Comparison of ENCODE assay signal across 11 mouse cellular contexts in the genomic region with DNA sequence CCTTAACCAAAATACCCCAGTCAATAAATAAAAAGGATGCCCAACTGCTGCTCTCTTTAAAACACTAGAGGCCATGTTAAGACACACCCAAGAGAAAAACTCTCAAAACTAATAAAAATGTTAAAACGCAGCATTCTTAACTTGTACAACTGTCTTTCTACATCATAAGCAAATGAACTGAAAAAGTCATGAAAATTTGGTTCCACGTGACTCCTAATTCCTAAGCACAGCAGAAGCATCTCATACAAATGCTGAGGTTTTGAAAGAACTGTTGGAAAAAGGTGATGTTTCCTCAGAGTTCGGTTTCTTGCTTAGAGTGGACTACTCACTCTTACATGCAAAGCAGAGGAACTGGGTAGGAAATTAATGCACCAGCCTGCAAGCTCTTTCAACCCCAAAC. TPM values are rescaled to one million over a fixed set of nuclear protein-coding genes. Genes with fewer than 3 reads are reported as not detected.
DNase-seq lines count a peak whose midpoint lies in the region; ATAC-seq lines count a peak whose summit lies in the region.
"Had no signal": no experiment of that assay in that cellular context is flagged by ENCODE, and none has a peak within 500 bp of the region (broad histone marks: within the 10 kb centered on the region; RNA-seq: fewer than 3 reads in every experiment).

No protein-coding gene starts in this region.

- H3K9ac ChIP-seq in kidney, embryonic 14.5 days (ENCODE audit: low read depth, low read length): no peak overlapping the region
- peak overlapping the region; percentile 36; the same call in 1 of the 2 replicates for H3K9ac ChIP-seq in hindbrain, embryonic 13.5 days
- peak overlapping the region; percentile 55 for H3K9ac ChIP-seq in midbrain, embryonic 13.5 days (replicated peaks)

- peaks cover 13% of the 10 kb centered on the region; the same call in 1 of the 2 replicates for H3K36me3 ChIP-seq in kidney, embryonic 14.5 days (ENCODE audit: control insufficient read depth, insufficient read depth, low read length)
- H3K36me3 ChIP-seq in embryonic facial prominence, embryonic 10.5 days (replicated peaks): peaks cover 30% of the 10 kb centered on the region
- no peaks in the 10 kb centered on the region for H3K36me3 ChIP-seq in hindbrain, embryonic 13.5 days
- no peaks in the 10 kb centered on the region for H3K36me3 ChIP-seq in midbrain, embryonic 13.5 days

- H3K4me2 ChIP-seq in kidney, embryonic 14.5 days (replicated peaks; ENCODE audit: low read depth, low read length): peak overlapping the region; percentile 59
- peak overlapping the region; percentile 63 for H3K4me2 ChIP-seq in hindbrain, embryonic 13.5 days
- H3K4me2 ChIP-seq in midbrain, embryonic 13.5 days (replicated peaks): peak overlapping the region; percentile 67

- peak overlapping the region; percentile 2; the same call in 1 of the 2 replicates for H3K4me3 ChIP-seq in kidney, embryonic 14.5 days (ENCODE audit: low read length)
- peak overlapping the region; percentile 86 for H3K4me3 ChIP-seq in embryonic facial prominence, embryonic 10.5 days
- peak overlapping the region; percentile 83 for H3K4me3 ChIP-seq in hindbrain, embryonic 13.5 days
- H3K4me3 ChIP-seq in midbrain, embryonic 13.5 days (replicated peaks): peak overlapping the region; percentile 90

- DNase-seq in kidney, postnatal 25 days: no peak
- no peak for DNase-seq in embryonic facial prominence, embryonic 10.5 days (ENCODE audit: low spot score)
- no peak for DNase-seq in retina, embryonic 14.5 days (ENCODE audit: low spot score)
- DNase-seq in right cerebral cortex, postnatal 14 days: no peak
- DNase-seq in lung, postnatal 10 days: no peak
- DNase-seq: cerebellum, adult 9-10 months; gastrocnemius, postnatal 25 days had no signal

- 58% methylated on average over 3 of the region's 3 CpGs for WGBS in kidney, embryonic 14.5 days
- WGBS in embryonic facial prominence, embryonic 10.5 days: 77% methylated on average over 3 of the region's 3 CpGs
- 72% methylated on average over 3 of the region's 3 CpGs for WGBS in hindbrain, embryonic 13.5 days
- 58% methylated on average over 3 of the region's 3 CpGs for whole genome bisulfite sequencing in midbrain, embryonic 13.5 days

- H3K27me3 ChIP-seq in kidney, embryonic 14.5 days (ENCODE audit: control insufficient read depth, insufficient read depth, low read length): no peaks in the 10 kb centered on the region
- no peaks in the 10 kb centered on the region; the same call in none of the 2 replicates for H3K27me3 ChIP-seq in embryonic facial prominence, embryonic 10.5 days (replicated peaks; ENCODE audit: low read depth, poor library complexity, severe bottlenecking)
- no peaks in the 10 kb centered on the region for H3K27me3 ChIP-seq in hindbrain, embryonic 13.5 days
- H3K27me3 ChIP-seq in midbrain, embryonic 13.5 days: no peaks in the 10 kb centered on the region; the same call in 1 of the 2 replicates

- no peak for ATAC-seq in kidney, embryonic 14.5 days (ENCODE audit: low FRiP score, low TSS enrichment)
- no peak for ATAC-seq in hindbrain, embryonic 13.5 days (ENCODE audit: low FRiP score)
- ATAC-seq in midbrain, embryonic 13.5 days: no peak
- ATAC-seq: CD4-positive, CD25-positive, alpha-beta regulatory T cell, adult 4 months had no signal

- H3K9me3 ChIP-seq in kidney, embryonic 14.5 days (ENCODE audit: control insufficient read depth, low read length): no peaks in the 10 kb centered on the region
- H3K9me3 ChIP-seq in embryonic facial prominence, embryonic 10.5 days: no peaks in the 10 kb centered on the region
- H3K9me3 ChIP-seq in hindbrain, embryonic 13.5 days: no peaks in the 10 kb centered on the region
- no peaks in the 10 kb centered on the region for H3K9me3 ChIP-seq in midbrain, embryonic 13.5 days

- no peak overlapping the region for H3K27ac ChIP-seq in kidney, embryonic 14.5 days (ENCODE audit: low read depth, low read length)
- no peak overlapping the region for H3K27ac ChIP-seq in embryonic facial prominence, embryonic 10.5 days (replicated peaks)
- no peak overlapping the region for H3K27ac ChIP-seq in hindbrain, embryonic 13.5 days
- no peak overlapping the region for H3K27ac ChIP-seq in midbrain, embryonic 13.5 days

- peaks cover 10% of the 10 kb centered on the region for H3K4me1 ChIP-seq in kidney, embryonic 14.5 days (ENCODE audit: control insufficient read depth, insufficient read depth, low read length)
- H3K4me1 ChIP-seq in embryonic facial prominence, embryonic 10.5 days: peaks cover 55% of the 10 kb centered on the region
- H3K4me1 ChIP-seq in hindbrain, embryonic 13.5 days (replicated peaks): peaks cover 52% of the 10 kb centered on the region
- H3K4me1 ChIP-seq in midbrain, embryonic 13.5 days (replicated peaks): peaks cover 57% of the 10 kb centered on the region

RNA-seq across cellular contexts. Expression of gene Tle4, which starts 3.3 kb away (rescaled TPM):
- 16.5 and 20.7 TPM in 2 replicates for polyA plus RNA-seq in kidney, embryonic 14.5 days (2014; fragmentation: Nextera tagmentation; extraction: Ambion mirVana)
- polyA plus RNA-seq in embryonic facial prominence, embryonic 10.5 days (2016; fragmentation: Nextera tagmentation; extraction: Ambion mirVana): 19.4 and 21.7 TPM in 2 replicates
- polyA plus RNA-seq in hindbrain, embryonic 13.5 days (2015; fragmentation: Nextera tagmentation; extraction: Ambion mirVana): 26.0 and 27.0 TPM in 2 replicates
- 35.4 and 36.1 TPM in 2 replicates for polyA plus RNA-seq in midbrain, embryonic 13.5 days (2015; fragmentation: Nextera tagmentation; extraction: Ambion mirVana)

Comparison
In these comparisons a context has a peak if more than half of its experiments do, and no peak if none do; other contexts are left out.
1. H3K4me3 ChIP-seq: peak in every context shown above with its lines; median percentile 90 in midbrain, embryonic 13.5 days; 86 in embryonic facial prominence, embryonic 10.5 days; 83 in hindbrain, embryonic 13.5 days; 2 in kidney, embryonic 14.5 days.